Mouse (Mus musculus) limb, embryonic 10.5 days (tissue): Measurements from ENCODE around the gene Rhot1. TPM values are rescaled to one million over a fixed set of nuclear protein-coding genes. Genes with fewer than 3 reads are reported as not detected.

Experiments
- DNase-seq: peaks from one replicate; pipeline ENCODE4 v3.0.0-alpha.2; 2017; ENCODE audit warnings: low spot score
- H3K27ac ChIP-seq: fragments of 300-500 bp; sonication (generic); 2 replicates; pipeline ENCODE4 v1.5.1; 2016; ENCODE audit warnings: mild to moderate bottlenecking
- H3K27me3 ChIP-seq: fragments of 300-500 bp; sonication (generic); 2 replicates; pipeline ENCODE4 v1.6.1; 2016; ENCODE audit warnings: low read depth, mild to moderate bottlenecking; ENCODE audit not compliant: poor library complexity, severe bottlenecking
- H3K36me3 ChIP-seq: fragments of 300-500 bp; sonication (generic); 2 replicates; pipeline ENCODE4 v1.6.1; 2016; ENCODE audit warnings: mild to moderate bottlenecking, moderate library complexity
- H3K4me1 ChIP-seq: fragments of 300-500 bp; sonication (generic); 2 replicates; pipeline ENCODE4 v1.6.1; 2016
- H3K4me3 ChIP-seq: fragments of 300-500 bp; sonication (generic); 2 replicates; pipeline ENCODE4 v1.5.1; 2016; ENCODE audit warnings: mild to moderate bottlenecking, moderate library complexity
- H3K9me3 ChIP-seq: fragments of 300-500 bp; sonication (generic); replicated peaks from 2 replicates; pipeline ENCODE4 v1.6.1; 2016; ENCODE audit warnings: mild to moderate bottlenecking
- WGBS: fragments of 180-500 bp; shearing (Covaris S2); methylation state at CpG from one replicate; pipeline ENCODE4 v1.1.7; 2016; 5-methylcytosine and 5-hydroxymethylcytosine counted together
- polyA plus RNA-seq: library from polyadenylated mRNA; unstranded; fragments of >200 nt; fragmentation: Nextera tagmentation; extraction: Ambion mirVana; gene quantifications from 2 replicates; pipeline ENCODE4 v1.2.1, GENCODE M21; 2016

Rhot1 gene
- polyA plus RNA-seq, 1 experiment from 2014 or later = 53.4 TPM

GRCm38 (mm10) chr11:80275011-80275410 lies 66.2 kb downstream of the Rhot1 start:
- Histone ChIP-seq H3K36me3 (no peaks in the 10 kb centered on the region), H3K9me3 (no peaks in the 10 kb centered on the region), H3K4me3 (no peak overlapping the region), H3K4me1 (no peaks in the 10 kb centered on the region), H3K27me3 (no peaks in the 10 kb centered on the region), H3K27ac (no peak overlapping the region)
- 71% methylated on average over 3 of the region's 3 CpGs for WGBS
- DNase-seq = no peak

- H3K27me3 ChIP-seq = no peaks in the 10 kb centered on the region
- no peaks in the 10 kb centered on the region for H3K9me3 ChIP-seq
- H3K4me3 ChIP-seq = no peak overlapping the region
- no peak for DNase-seq
- WGBS = 75% methylated on average over 2 of the region's 2 CpGs
- no peaks in the 10 kb centered on the region for H3K36me3 ChIP-seq
- no peak overlapping the region for H3K27ac ChIP-seq
- no peaks in the 10 kb centered on the region for H3K4me1 ChIP-seq
Measured at GRCm38 (mm10) chr11:80278054-80278453, 69.2 kb downstream of the Rhot1 start.

- no peaks in the 10 kb centered on the region for H3K36me3 ChIP-seq
- 82% methylated on average over 3 of the region's 3 CpGs for WGBS
- H3K4me1 ChIP-seq = peaks cover 5% of the 10 kb centered on the region
- DNase-seq = no peak
- no peak overlapping the region for H3K4me3 ChIP-seq
- H3K27ac ChIP-seq = no peak overlapping the region
- no peaks in the 10 kb centered on the region for H3K9me3 ChIP-seq
- no peaks in the 10 kb centered on the region for H3K27me3 ChIP-seq
Measured at GRCm38 (mm10) chr11:80283786-80284185, 75.0 kb downstream of the Rhot1 start.

- 53% methylated on average over 6 of the region's 6 CpGs for WGBS
- no peaks in the 10 kb centered on the region for H3K36me3 ChIP-seq
Measured at GRCm38 (mm10) chr11:80284641-80285040, 75.8 kb downstream of the Rhot1 start.

GRCm38 (mm10) chr11:80287150-80287549 lies 78.3 kb downstream of the Rhot1 start:
- H3K27ac ChIP-seq = no peak overlapping the region
- no peaks in the 10 kb centered on the region for H3K27me3 ChIP-seq
- DNase-seq = peak; percentile 80
- 24% methylated on average over 5 of the region's 5 CpGs for WGBS
- no peaks in the 10 kb centered on the region for H3K9me3 ChIP-seq
- H3K4me1 ChIP-seq = peaks cover 20% of the 10 kb centered on the region
- H3K36me3 ChIP-seq = no peaks in the 10 kb centered on the region
- H3K4me3 ChIP-seq = no peak overlapping the region

More at GRCm38 (mm10) chr11:80284641-80285040, 75.8 kb downstream of the Rhot1 start:
- H3K9me3 ChIP-seq = no peaks in the 10 kb centered on the region
- no peak for DNase-seq
- H3K27ac ChIP-seq = no peak overlapping the region
- H3K4me3 ChIP-seq = no peak overlapping the region
- peaks cover 9% of the 10 kb centered on the region for H3K4me1 ChIP-seq
- no peaks in the 10 kb centered on the region for H3K27me3 ChIP-seq

GRCm38 (mm10) chr11:80289701-80290445 lies 81.1 kb downstream of the Rhot1 start:
- WGBS = 2% methylated on average over 23 of the region's 23 CpGs
- Histone ChIP-seq H3K4me1 (peaks cover 25% of the 10 kb centered on the region), H3K9me3 (no peaks in the 10 kb centered on the region), H3K27ac (no peak overlapping the region), H3K27me3 (peaks cover 12% of the 10 kb centered on the region; the same call in 1 of the 2 replicates), H3K36me3 (no peaks in the 10 kb centered on the region), H3K4me3 (peak overlapping the region; percentile 47)
- peak; percentile 76 for DNase-seq

GRCm38 (mm10) chr11:80291004-80291403 lies 82.2 kb downstream of the Rhot1 start:
- Histone ChIP-seq H3K27me3 (peaks cover 24% of the 10 kb centered on the region), H3K4me3 (no peak overlapping the region), H3K36me3 (no peaks in the 10 kb centered on the region), H3K27ac (no peak overlapping the region), H3K4me1 (peaks cover 35% of the 10 kb centered on the region), H3K9me3 (no peaks in the 10 kb centered on the region)
- WGBS = 78% methylated on average over 2 of the region's 2 CpGs
- DNase-seq = no peak

- 65% methylated on average over 7 of the region's 7 CpGs for WGBS
- no peak overlapping the region for H3K27ac ChIP-seq
- peaks cover 35% of the 10 kb centered on the region for H3K4me1 ChIP-seq
- no peak overlapping the region for H3K4me3 ChIP-seq
- H3K27me3 ChIP-seq = peaks cover 38% of the 10 kb centered on the region
- no peaks in the 10 kb centered on the region for H3K9me3 ChIP-seq
- no peak for DNase-seq
- no peaks in the 10 kb centered on the region for H3K36me3 ChIP-seq
Measured at GRCm38 (mm10) chr11:80292463-80292862, 83.6 kb downstream of the Rhot1 start.

GRCm38 (mm10) chr11:80295066-80295465 lies 86.2 kb downstream of the Rhot1 start:
- no peak for DNase-seq
- Histone ChIP-seq H3K27me3 (peaks cover 64% of the 10 kb centered on the region), H3K4me3 (no peak overlapping the region), H3K36me3 (no peaks in the 10 kb centered on the region), H3K9me3 (no peaks in the 10 kb centered on the region), H3K27ac (no peak overlapping the region), H3K4me1 (peaks cover 31% of the 10 kb centered on the region)
- 10% methylated on average over 9 of the region's 9 CpGs for WGBS

- H3K36me3 ChIP-seq = no peaks in the 10 kb centered on the region
- WGBS = 29% methylated on average over 14 of the region's 14 CpGs
- H3K4me3 ChIP-seq = no peak overlapping the region
- H3K27ac ChIP-seq = no peak overlapping the region
- no peak for DNase-seq
- H3K9me3 ChIP-seq = no peaks in the 10 kb centered on the region
- H3K4me1 ChIP-seq = peaks cover 32% of the 10 kb centered on the region
- peaks cover 71% of the 10 kb centered on the region for H3K27me3 ChIP-seq
Measured at GRCm38 (mm10) chr11:80295785-80296184, 87.0 kb downstream of the Rhot1 start.

- WGBS = 8% methylated on average over 12 of the region's 12 CpGs
- Histone ChIP-seq H3K27ac (no peak overlapping the region), H3K36me3 (no peaks in the 10 kb centered on the region), H3K4me3 (peak overlapping the region; percentile 81), H3K27me3 (peaks cover 92% of the 10 kb centered on the region), H3K9me3 (no peaks in the 10 kb centered on the region), H3K4me1 (peaks cover 42% of the 10 kb centered on the region)
- no peak for DNase-seq
Measured at GRCm38 (mm10) chr11:80299513-80300235, 90.9 kb downstream of the Rhot1 start.

- H3K9me3 ChIP-seq = no peaks in the 10 kb centered on the region
- peak; percentile 71 for DNase-seq
- H3K36me3 ChIP-seq = no peaks in the 10 kb centered on the region
- H3K4me1 ChIP-seq = peaks cover 34% of the 10 kb centered on the region
- peaks cover 82% of the 10 kb centered on the region for H3K27me3 ChIP-seq
- H3K27ac ChIP-seq = peak within 1 kb of the TSS; percentile 76
- H3K4me3 ChIP-seq = peak within 1 kb of the TSS; percentile 81
- WGBS = under 1% methylated on average over 78 of the region's 81 CpGs
Measured at GRCm38 (mm10) chr11:80300551-80301315, 91.9 kb downstream of the Rhot1 start, which contains the start of gene Rhbdl3. TSS of gene Rhbdl3 (plus strand) at chr11:80300912.
